Mouse (Mus musculus) liver, postnatal 0 days (tissue): ENCODE results near the gene Arhgap25.

Source experiments
- CTCF ChIP-seq: sonication (generic); IDR thresholded peaks from 2 replicates; pipeline ENCODE4 v1.5.1; 2016; ENCODE audit warnings: antibody characterized with exemption, low read depth
- EP300 ChIP-seq: IDR thresholded peaks from 2 replicates; pipeline ENCODE4 v1.6.1; 2016; ENCODE audit warnings: antibody characterized with exemption, low read depth, mild to moderate bottlenecking

DNA sequence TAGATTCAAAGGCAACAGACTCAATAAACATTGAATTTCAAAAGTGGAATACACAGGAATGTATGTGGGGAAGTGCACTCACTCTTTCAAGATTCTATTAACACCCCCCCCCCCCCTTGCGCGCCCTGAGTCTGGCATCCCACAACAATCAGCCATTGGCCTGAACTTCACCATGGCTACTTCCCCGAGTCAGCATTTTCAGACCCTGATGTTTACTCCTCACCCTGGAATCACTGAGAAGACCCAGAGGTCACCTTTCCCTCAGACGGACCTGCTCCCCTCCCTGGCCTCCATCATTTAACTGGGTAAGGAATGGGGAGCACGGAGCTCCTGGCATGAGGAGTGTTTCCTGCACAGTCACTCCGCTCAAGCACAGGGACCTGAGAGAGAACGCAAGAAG lies 28.2 kb downstream of the Arhgap25 start:
- TF ChIP-seq CTCF (no peak), EP300 (no peak)
